Mouse (Mus musculus): ENCODE results near the gene Cyp2j7. TPM values are rescaled to one million over a fixed set of nuclear protein-coding genes. Genes with fewer than 3 reads are reported as not detected.

The Cyp2j7 gene
- not detected in 2 replicates for polyA plus RNA-seq (2012)

GRCm38 (mm10) chr4:96236559-96236958 is at the start of gene Cyp2j7:
Gene Cyp2j7 (minus strand): TSS chr4:96236659.

Other genes starting within 250 kb of the Cyp2j7 start
- gene Cyp2j13, start 159.1 kb downstream of the Cyp2j7 start, polyA plus RNA-seq (2012): not detected in 2 replicates
- not detected in 2 replicates for gene Cyp2j12, start 95.5 kb downstream of the Cyp2j7 start, polyA plus RNA-seq (2012)
- gene Cyp2j11, start 112.0 kb upstream of the Cyp2j7 start, polyA plus RNA-seq (2012): not detected in 2 replicates

Measured in megakaryocyte-erythroid progenitor cell, adult 5 weeks (primary cell).